Mouse (Mus musculus) urinary bladder, adult 18-20 months (tissue): Measurements from ENCODE around the gene Liph.
"Not testable (repeated sequence)": the region's sequence is repeated elsewhere in the genome, so short reads cannot be mapped to it uniquely, and the experiment has no call there.

Source experiments
- DNase-seq, 2 experiments: peaks; one replicate each; pipeline ENCODE4 v3.0.0; 2022; ENCODE audit warnings: low spot score in 2 of 2, mixed read lengths in 2 of 2

Gene Liph

DNA sequence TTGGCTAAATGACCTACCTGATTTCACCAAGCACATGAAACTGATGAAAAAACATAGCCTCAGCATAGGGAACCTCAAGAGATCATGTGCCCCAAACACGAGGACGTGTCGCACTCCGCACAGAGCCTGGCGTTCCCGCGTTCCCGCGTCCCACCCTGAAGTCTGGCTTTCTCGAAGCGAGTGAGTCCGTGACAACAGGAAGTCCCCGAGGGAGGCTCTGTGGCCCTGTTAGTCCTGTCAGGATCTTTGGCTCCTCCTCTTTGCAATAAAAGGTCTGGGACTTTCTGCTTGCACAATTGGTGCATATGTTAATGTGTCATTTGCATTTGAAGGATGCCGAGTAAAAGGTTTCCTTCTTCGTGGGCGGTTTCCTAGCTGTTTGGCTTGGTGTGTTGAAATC is at the start of gene Liph:
Gene Liph (minus strand): TSS at position 360 of the 400 bp plus-strand sequence.
- DNase-seq: peak; percentile 35 to 58

- DNase-seq: no peak
Measured at GRCm38 (mm10) chr16:22043830-22044229, 48.4 kb upstream of the Liph start.

DNA sequence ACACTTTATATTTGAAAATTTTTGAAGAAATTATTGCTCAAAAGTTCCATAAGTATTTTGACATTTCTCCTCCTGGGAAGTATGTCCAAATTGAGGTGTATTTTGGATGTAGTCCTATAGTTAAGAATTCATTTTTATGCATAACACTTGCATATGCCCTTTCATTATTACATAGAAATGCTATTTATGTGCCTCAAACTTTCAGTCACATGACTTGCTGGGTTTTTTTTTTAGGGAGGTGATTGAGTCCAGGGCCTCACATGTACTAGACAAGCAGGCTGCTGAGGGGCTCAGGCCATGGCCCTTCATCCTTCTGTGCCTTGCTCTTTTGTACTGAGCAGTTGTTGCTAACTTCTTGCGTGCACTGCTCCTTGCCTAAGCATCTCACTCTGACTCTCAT is 44.5 kb upstream of the Liph start:
- DNase-seq: no peak

- no peak for DNase-seq
Measured at GRCm38 (mm10) chr16:22038554-22038953, 43.1 kb upstream of the Liph start.

DNA sequence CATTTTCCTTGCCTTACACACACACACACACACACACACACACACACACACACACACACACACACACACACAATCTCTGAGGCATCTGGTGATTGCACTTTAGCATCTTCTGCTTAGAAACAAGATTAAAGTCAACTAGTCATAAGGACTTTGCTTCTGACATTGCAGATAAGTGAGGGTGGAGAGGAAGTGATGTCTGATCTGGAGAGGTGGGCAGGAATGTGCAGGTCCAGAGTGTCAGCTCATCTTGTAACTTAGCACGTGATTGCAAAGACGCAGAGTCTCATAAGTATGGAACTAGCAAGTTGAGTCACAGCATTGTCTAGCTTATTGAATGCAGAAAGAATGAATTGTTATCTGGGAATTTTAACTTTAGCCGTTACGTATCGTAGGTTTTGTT is 32.0 kb upstream of the Liph start:
- no peak for DNase-seq

GRCm38 (mm10) chr16:22022122-22022521 is 26.7 kb upstream of the Liph start:
- DNase-seq: no peak

DNA sequence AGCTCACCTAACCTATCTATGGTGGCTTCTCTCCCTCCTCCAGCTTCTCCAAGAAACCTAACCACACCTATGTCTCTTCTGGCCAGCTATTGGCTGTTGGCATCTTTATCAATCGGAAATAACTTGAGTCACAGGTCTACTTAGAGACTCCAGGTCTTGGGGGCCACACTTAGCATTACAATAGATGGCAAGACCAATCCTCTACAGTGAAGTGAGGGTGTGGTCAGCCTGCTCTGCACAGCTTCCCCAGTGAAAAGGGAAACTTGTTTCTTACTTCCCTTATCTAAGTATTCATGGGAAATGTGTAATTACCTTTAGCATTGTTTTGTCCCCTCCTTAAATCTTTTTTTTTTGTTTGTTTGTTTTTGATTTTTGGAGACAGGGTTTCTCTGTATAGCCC is 20.1 kb upstream of the Liph start:
- DNase-seq: no peak

DNA sequence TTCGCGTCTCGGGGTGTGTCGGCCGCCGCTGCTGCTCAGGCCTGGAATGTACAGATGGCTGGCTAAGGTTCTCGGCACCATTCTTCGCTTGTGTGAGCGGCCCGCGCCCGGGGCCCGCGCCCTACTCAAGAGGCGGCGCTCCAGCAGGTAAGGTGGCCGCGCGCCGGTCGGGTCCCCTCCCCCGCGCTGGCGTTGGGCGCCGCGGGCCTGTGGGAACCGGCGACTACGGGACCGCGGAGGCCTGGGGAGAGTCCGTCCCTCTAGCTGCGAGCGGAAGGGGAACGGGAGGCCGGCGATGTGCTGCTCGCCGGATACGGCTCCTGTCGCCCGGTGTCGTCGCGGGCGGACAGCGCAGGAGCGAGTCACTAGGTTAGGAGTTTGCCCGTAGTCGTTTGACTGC is 14.1 kb upstream of the Liph start:
- DNase-seq: no peak

DNA sequence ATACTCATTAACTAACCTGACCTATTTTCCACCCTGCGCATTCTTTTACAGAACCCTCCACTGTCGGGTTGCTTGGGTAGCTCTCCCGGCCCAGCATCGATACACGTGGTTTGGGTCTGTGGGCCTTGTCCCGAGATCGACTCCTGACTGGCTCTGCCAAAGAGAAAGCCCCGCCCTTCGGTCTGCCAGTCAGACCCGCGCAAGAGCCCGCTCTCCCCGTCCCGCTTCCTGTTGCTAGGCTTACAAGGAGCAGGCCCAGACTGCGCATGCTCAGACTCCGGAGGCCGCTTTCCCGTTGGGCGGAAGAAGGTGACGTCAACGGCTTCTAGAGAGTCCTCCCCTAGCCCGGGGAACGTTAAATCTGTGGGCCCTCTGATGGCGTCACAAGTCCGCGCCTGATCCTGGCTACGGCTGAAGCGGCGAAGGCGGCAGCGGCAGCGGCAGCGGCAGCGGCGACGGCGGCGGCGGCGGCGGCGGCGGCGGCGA is 13.7 kb upstream of the Liph start, which contains the start of gene Senp2:
Gene Senp2 (plus strand): TSS at position 386 of the 486 bp plus-strand sequence.
- peak; percentile 98 to 100 for DNase-seq

DNA sequence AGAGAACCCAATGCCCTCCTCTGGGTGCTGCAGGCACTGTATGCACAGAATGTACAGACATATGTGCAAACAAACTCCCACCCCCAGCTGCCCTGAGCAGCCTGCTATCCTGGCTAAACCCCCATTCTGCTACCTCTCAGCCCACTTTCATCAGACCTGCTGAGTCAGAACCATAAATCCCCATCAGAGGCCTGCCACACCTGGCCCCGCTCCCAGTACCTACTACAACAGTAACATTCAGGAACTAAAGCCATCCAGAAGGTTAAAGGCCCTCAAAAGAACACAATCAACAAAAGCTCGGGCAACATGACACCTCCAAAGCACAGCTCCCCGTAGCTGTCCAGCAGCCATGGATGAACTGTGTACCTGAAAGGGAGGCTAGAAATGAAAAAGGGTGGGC is 6.1 kb upstream of the Liph start:
- DNase-seq: peak in 1 of 2 experiments; percentile 12

- no peak for DNase-seq
Measured at GRCm38 (mm10) chr16:22001172-22001571, 5.7 kb upstream of the Liph start.

DNA sequence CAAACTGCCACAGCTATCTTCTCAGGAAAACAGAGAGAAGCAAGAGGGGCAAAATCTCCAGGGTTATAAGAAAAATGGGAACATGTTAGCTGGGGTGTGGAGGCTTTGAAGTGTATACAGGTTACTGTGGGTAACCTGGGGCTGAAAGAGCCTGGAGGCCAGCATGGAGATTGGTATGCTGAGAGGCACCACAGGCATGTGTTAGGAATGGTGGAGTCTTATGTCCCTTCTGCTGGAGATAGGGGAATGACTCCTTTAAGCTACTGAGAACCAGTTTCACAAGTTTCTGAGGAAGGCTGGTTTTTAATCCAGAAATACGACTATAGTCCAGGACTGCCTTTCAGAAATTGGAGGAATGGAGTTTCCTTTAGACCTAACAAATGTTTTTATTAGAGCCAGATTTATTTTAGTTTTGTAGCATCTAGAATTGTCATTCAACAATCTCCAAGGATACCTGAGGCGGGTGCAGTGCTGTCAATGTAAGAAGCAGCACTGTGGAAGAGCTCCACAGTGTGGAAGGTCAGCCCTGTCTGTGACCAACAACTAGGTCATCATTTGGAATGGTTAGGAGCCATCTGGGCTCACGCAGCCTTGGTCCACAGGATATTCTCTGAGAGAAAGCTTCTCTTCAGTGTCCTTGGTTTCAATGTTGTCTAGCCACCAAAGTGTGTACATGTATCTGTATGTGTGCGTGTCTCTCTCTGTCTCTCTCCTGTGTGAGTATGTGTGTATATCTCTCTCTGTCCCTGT is 4.7 kb upstream of the Liph start:
- no peak for DNase-seq

DNA sequence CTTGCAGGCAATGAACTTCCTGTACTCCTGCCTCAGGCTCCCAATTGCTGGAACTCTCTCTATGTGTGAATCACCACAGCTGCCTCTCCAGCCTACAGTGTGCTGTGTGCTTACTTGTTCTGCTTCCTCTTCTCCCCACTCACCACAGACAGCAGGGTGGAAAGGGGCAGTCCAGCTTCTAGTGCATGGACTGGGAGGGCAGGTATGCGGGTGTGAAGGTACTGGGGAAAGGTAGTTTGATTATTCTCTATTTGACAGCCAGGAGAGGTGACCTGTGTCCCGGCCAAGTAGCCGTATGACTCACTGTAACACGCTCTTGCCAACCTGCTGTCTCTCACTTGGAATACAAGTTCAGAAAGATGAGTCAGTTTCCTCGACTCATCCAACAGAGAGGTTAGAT is 2.6 kb upstream of the Liph start:
- peak in 1 of 2 experiments; percentile 42 for DNase-seq

- DNase-seq: no peak
Measured at GRCm38 (mm10) chr16:21996881-21997641, 1.6 kb upstream of the Liph start.

GRCm38 (mm10) chr16:21996402-21996801 is 939 bp upstream of the Liph start:
- DNase-seq: no peak

DNA sequence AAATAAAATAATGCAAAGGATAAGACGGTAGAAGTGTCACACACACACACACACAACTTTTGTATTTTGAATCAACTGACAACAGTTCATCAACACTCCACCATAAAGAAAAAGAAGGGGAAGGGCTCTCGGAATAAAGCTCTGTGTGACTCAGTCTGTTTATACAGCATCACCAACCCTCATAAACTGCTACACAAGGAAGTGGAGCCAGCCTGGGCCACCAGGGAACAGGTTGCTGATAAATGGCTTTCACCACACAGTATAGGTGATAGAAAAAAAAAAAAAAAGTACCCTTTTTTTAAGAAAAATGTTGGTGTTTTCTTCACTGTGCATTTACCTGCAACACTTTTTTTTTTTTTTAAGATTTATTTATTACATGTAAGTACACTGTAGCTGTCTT is 3.7 kb downstream of the Liph start:
- no peak for DNase-seq

GRCm38 (mm10) chr16:21990893-21991292 is 4.6 kb downstream of the Liph start:
- DNase-seq: not testable (repeated sequence)

- DNase-seq: no peak
Measured at GRCm38 (mm10) chr16:21987956-21988355, 7.5 kb downstream of the Liph start.

- DNase-seq: no peak
Measured at GRCm38 (mm10) chr16:21986191-21986590, 9.3 kb downstream of the Liph start.

- no peak for DNase-seq
Measured at GRCm38 (mm10) chr16:21984091-21984490, 11.4 kb downstream of the Liph start.

- DNase-seq: no peak
Measured at GRCm38 (mm10) chr16:21983581-21983980, 11.9 kb downstream of the Liph start.

DNA sequence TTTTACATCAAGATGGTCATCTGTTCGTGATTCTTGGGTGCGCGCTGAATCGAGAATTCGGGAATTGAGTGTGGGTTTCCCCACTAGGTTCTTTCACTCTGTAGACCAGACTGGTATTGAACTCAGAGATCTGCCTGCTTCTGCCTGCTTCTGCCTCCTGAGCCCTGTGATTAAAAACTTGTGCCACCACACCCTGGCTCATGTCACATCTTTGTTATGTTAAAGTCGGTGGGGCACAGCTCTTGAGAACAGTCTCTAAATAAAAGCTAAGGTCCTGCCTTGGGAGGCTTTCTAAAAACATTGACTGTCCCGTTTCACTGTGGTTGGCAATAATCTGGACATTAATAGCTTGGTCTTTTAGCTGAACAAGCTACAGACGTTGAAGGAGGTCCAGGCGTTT is 12.3 kb downstream of the Liph start:
- DNase-seq: no peak

- DNase-seq: no peak
Measured at GRCm38 (mm10) chr16:21977347-21977746, 18.1 kb downstream of the Liph start.
